Mouse (Mus musculus) lung, postnatal 14 days (tissue): Measurements from ENCODE around the gene Metrn.
A peak's percentile ranks its signal among the peaks of the same experiment; 100 is the strongest.

ENCODE experiments used
- DNase-seq: peaks from one replicate; pipeline ENCODE4 v3.0.0; 2021

The Metrn gene

GRCm38 (mm10) chr17:25806507-25806906 lies 9.6 kb upstream of the Metrn start:
- DNase-seq = no peak

- no peak for DNase-seq
Observed at GRCm38 (mm10) chr17:25802825-25803517, 6.0 kb upstream of the Metrn start.

DNA sequence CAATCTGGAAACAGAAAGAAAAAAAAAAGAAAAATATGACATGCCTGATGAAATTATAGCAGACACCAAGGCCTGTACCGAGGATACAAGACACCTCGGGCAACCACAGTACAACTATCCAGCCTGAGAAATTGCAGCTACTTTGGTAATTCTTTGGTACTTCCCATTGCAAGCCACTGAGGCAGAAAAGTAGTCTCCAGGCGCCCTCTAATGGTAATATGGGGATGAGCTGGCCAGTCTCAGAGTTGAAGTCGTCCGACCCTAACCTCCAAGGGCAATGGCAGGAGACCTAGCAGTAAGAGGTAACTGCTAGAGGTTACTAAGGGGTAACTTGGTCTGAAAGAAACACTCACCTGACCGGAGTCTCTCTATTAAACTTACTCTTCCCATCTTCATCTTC lies 4.1 kb upstream of the Metrn start:
- peak; percentile 78 for DNase-seq

DNA sequence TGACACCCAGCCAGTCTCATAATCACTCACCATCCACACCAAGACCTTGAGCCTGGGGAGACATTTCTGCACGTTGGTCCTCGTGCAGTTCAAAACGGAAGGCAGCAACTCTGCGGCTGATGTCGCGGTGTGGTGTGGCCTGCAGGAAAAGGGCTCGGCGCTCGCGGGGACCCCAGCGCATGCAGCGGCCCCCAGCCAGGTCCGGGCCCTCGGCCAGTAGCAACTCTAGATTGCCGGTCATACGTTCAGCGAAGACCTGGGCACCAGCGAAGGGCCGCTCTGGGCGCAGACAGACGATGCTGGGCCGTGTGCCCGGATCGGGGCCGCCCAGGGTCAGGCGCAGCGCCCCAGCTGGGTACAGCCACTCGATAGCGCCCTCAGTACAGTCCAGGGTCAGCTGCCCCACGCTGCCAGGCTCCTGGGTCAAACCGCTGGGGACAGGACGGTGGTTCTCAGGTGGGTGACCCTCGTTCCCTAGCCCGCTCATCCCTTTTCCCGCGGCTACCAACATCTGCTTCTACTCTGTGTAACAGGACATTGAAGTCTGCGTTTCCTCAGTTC lies 645 bp downstream of the Metrn start:
- DNase-seq = no peak

- no peak for DNase-seq
Observed at GRCm38 (mm10) chr17:25795609-25796092, 1.3 kb downstream of the Metrn start, which contains the start of gene AC134908.4. AC134908.4 (minus strand) TSS chr17:25795659.

DNA sequence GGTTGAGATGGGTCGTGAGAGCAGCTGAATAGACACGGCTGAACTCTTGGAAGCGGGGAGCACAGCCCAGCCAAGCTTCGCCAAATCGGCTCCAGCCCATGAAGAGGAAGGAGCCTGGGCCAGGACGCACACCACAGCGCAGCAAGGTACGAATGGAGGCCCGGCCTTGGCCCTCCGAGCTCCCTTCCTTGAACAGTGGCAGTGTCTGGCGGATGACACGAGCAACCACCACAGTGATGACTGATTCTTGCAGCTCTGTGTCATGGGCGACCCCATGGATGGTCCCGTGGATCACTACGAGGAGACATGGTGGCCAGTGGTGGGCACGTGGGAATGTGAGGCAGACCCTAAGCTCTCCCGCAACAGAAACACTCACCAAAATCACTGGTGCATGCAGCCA lies 1.9 kb downstream of the Metrn start:
- no peak for DNase-seq

- DNase-seq = no peak
Observed at GRCm38 (mm10) chr17:25794197-25794596, 2.7 kb downstream of the Metrn start.

- peak; percentile 84 for DNase-seq
Observed at GRCm38 (mm10) chr17:25792615-25793014, 4.3 kb downstream of the Metrn start, which contains the start of gene Fam173a. Fam173a (minus strand) TSS chr17:25792901.

DNA sequence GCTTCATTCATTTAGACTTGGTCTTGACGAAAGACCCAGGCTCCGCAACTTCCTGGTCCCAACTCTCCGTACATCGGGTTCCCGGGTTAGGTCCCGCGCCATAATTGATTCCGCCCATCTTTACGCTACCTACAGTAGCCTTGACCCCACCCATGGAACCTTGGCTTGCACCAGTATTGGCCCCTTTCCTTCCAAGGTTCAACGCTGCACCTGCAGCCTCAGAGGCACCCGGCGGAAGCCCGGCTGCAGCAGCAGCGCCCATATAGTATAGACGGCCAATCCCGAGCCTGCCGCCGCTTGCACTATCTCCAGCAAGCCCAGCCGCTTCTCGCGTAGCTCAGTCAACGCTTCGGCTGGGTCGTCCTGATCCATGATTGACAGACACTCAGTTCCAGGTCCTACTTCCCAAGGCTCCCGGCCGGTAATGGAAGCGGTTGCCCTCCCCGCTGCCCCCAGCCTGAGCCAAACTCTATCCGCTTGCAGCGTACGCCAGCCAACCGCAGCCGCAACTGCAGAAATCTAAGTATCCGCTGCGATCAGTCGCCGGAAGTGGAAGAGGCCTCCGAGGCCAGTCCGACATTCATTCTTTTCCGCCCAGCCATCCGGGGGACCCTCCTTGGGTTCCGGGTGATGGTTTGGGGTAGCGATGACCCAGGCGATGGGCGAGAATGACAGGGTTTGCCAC lies 5.0 kb downstream of the Metrn start:
- peak; percentile 89 for DNase-seq

- DNase-seq = no peak
Observed at GRCm38 (mm10) chr17:25791320-25791842, 5.6 kb downstream of the Metrn start.

DNA sequence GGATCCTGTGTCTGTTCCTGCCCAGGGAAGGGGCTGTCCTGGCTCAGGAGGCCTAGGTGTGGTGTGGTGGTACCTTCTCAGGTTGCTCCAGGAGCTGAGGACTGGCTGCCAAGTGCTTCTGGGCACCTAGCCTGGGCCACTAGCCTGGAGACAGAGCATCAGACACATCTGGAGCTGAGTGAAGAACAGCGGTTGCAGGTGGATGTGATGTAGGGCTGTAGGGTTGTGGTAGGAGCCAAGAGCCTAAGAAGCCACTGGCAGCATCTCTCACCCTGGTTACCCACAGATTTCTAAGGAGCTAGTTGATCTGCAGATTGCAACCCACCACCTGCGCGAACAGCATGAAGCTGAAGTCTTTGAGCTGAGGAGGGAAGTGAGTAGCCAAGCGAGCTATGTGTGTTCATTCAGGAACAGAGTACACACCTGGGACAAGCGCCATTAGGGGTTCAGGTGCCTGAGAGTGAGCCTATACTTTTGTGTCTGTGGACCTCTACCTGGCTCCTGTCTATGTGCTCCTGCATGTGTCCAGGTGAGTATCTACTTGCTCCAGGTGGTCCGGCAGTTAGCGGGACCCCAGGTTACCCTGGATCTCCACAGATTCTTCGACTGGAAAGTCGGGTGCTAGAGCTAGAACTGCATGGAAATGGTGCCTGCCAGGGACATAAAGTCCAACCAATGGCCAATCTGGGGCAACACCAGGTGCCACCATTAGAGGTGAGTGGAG lies 10.0 kb downstream of the Metrn start:
- DNase-seq = no peak

GRCm38 (mm10) chr17:25786280-25786679 lies 10.7 kb downstream of the Metrn start, which contains the start of gene Ccdc78:
Ccdc78 (plus strand) TSS chr17:25786580.
- DNase-seq = no peak

DNA sequence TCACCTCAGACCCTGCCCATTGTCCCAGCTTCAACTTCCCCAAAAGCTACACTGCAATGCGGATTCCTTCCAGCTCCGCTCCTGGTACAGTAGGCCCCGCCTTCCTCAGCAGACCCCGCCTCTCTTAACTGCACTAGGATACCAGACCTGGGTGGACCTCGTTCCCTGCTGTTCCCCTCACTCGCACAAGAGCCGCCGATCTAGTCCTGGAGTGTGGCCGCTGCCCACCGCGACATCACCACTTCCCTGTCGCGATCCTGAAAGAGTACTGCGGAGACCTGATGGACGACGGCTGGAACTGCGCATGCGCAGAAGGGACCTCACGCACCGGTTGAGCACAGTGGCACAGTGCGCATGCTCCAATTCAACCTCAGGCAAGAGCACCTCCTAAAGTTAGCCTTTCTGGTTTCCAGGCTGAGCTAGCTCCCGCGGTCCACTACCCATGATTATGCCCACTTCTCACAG lies 11.6 kb downstream of the Metrn start, which contains the start of gene Haghl:
Gene Haghl (minus strand): TSS at position 393 of the 465 bp plus-strand sequence.
- DNase-seq = peak; percentile 97

DNA sequence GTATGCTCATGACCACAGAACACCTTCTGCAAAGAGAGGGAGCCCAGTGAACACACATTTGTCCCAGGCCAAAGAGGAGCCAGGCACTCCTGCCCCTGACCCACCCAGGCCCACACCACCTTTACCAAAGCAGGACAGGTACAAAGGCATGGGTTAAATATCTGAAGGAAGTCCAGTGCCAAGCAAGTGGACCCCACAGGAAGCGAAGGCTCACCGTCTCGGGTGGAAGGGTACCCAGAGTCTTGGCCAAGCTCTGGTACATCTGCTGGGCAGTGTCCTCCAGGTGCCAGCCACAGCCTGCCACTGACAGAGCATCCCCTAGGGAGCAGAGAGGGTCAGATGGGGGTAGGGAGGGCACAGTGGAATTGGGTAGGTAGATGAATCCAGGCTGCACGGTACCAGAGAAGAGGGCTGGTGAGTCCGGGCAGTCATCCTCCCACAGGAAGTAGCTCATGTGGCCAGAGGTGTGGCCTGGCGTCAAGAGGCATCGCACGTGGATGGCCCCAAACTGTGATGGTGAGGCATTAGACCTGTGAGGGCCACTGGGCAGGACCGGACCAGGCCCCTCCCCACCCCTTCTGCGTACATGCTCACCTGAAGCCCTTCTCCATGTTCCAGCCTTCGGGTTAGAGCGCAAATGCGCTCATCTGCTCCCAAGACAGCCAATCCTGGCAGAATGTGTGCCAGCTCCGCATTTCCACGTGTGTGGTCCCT lies 12.9 kb downstream of the Metrn start:
- DNase-seq = no peak

GRCm38 (mm10) chr17:25783086-25783485 lies 13.8 kb downstream of the Metrn start:
- DNase-seq = no peak

DNA sequence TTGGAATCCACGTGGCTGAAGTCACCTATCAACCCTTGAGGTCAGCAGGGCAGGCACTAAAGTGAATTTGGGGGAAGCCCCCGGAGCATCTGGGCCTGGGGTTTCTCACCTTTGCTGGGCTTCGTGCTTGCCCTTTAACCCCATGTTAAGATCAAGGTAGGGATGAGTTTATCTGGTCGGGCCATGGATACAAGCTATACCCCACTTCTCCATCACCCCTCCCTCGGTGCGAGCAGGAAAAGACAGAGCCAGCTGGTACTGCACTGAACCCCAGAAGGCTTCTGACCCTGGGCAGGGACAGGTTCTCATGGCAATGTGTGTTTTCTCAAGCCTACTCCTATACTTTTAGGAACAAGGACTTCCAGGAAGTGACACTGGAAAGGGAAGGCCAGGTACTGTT lies 15.6 kb downstream of the Metrn start:
- no peak for DNase-seq

DNA sequence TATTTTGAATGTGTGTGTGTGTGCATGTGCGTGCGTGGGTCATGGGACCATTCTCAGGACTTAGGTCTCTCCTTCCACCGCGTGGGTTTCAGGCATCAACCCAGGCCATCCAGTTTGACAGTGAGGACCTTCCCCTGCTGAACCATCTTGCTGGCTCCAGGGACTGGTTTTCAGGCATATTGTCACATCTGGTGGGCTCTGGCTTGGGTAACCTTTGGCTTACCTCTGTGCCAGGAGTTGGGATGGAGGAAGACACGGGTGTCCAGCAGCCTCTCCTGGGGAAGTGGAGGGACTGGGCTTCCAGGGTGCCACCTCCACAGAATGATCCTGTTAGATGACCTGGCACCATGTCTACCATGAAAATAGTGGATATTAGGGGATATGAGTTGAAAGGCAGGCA lies 19.0 kb downstream of the Metrn start:
- DNase-seq = no peak

DNA sequence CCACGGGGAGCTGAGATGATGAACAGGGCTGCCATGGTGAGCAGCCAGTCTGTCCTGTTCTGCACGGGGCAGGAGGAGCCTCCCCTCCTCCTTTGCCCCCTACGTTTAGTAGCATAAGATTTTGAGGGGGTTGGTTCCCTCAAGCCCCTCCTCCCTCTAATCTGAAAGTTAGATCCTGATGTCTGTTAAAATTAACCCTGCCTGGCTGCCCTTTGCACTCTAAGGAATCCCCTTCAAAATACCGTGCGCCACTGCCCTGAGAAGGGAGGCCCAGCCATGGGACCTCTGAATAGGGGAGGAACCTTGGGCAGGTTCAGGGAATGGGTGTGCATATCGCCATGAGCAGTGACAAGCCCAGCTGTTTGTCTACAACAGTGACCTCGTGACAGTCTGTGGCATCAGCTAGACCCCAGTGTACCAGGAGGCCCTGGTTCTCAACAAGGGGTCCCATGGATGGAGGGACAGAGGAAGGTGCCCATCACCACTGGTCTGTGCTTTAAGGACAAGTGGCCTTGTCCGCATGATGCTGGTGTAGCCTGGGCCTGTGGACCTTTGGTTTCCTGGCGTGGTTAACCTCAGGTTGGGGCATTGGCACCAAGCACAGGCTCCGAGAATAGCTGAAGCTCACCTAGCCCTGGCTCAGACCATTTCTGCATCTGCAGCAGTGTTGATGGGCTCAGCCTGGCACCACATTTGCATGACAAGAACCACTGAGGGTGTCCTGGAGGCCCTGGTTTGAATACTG lies 21.4 kb downstream of the Metrn start:
- no peak for DNase-seq

- DNase-seq = peak; percentile 99
Observed at GRCm38 (mm10) chr17:25773549-25774120, 23.3 kb downstream of the Metrn start, which contains the start of gene Narfl. Narfl (plus strand) TSS chr17:25773776.

GRCm38 (mm10) chr17:25769331-25769730 lies 27.6 kb downstream of the Metrn start:
- DNase-seq = no peak

DNA sequence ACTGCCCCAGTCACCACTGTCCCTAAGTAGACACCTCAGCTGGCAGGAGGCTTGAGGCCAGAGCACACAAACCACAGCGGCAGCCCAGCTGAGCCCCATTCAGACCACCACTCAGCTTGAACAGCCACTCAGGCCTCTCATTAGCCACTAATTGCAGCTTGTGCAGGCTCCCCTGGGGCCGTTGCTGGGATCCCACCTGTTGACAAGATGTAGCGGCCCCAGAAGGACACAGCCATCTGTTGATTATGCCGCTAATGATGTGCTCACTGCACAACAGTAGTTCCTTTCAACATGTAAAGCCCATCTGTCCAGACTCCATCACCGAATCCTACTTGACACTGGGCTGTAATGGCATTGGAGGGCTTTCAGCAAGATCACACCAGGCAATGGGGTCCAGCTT lies 31.1 kb downstream of the Metrn start:
- no peak for DNase-seq
